Mouse (Mus musculus): ENCODE results near the gene Fscn1. TPM values are rescaled to one million over a fixed set of nuclear protein-coding genes. Genes with fewer than 3 reads are reported as not detected.

Gene Fscn1
- polyA plus RNA-seq, 1 experiment from 2014 or later: 521 TPM

GRCm38 (mm10) chr5:142988520-142988919 is 28.4 kb downstream of the Fscn1 start:
- H3K9ac ChIP-seq (replicated peaks): no peak overlapping the region
- WGBS: 67% methylated on average over 5 of the region's 5 CpGs
- H3K27me3 ChIP-seq: no peaks in the 10 kb centered on the region
- no peak overlapping the region for H3K27ac ChIP-seq (replicated peaks)
- no peak overlapping the region for H3K4me2 ChIP-seq (replicated peaks)
- H3K4me3 ChIP-seq: no peak overlapping the region
- H3K36me3 ChIP-seq: 0 out of 2 replicates have a peak, but pooled peaks cover 10% of the 10 kb centered on the region
- H3K4me1 ChIP-seq: no peaks in the 10 kb centered on the region
- no peak for ATAC-seq (replicated peaks)
- no peaks in the 10 kb centered on the region for H3K9me3 ChIP-seq

GRCm38 (mm10) chr5:142989167-142989566 is 29.0 kb downstream of the Fscn1 start:
- no peaks in the 10 kb centered on the region for H3K9me3 ChIP-seq
- no peak overlapping the region for H3K9ac ChIP-seq (replicated peaks)
- H3K4me3 ChIP-seq: no peak overlapping the region
- H3K36me3 ChIP-seq: 0 out of 2 replicates have a peak, but pooled peaks cover 11% of the 10 kb centered on the region
- ATAC-seq (replicated peaks): no peak
- no peak overlapping the region for H3K27ac ChIP-seq (replicated peaks)
- no peak overlapping the region for H3K4me2 ChIP-seq (replicated peaks)
- H3K27me3 ChIP-seq: no peaks in the 10 kb centered on the region
- no peaks in the 10 kb centered on the region for H3K4me1 ChIP-seq
- 95% methylated on average over 3 of the region's 3 CpGs for WGBS

- Histone ChIP-seq H3K4me2 (replicated peaks) (no peak overlapping the region), H3K27me3 (no peaks in the 10 kb centered on the region), H3K9me3 (no peaks in the 10 kb centered on the region), H3K4me1 (no peaks in the 10 kb centered on the region), H3K4me3 (no peak overlapping the region), H3K36me3 (0 out of 2 replicates have a peak, but pooled peaks cover 11% of the 10 kb centered on the region), H3K9ac (replicated peaks) (no peak overlapping the region), H3K27ac (replicated peaks) (no peak overlapping the region)
- ATAC-seq (replicated peaks): no peak
- 92% methylated on average over 2 of the region's 2 CpGs for WGBS
Observed at GRCm38 (mm10) chr5:142994746-142995145, 34.6 kb downstream of the Fscn1 start.

GRCm38 (mm10) chr5:142997526-142997925 is 37.4 kb downstream of the Fscn1 start:
- no peak for ATAC-seq (replicated peaks)
- 86% methylated on average over 9 of the region's 9 CpGs for WGBS
- Histone ChIP-seq H3K4me3 (no peak overlapping the region), H3K4me1 (peaks cover 6% of the 10 kb centered on the region; the same call in 1 of the 2 replicates), H3K9ac (replicated peaks) (no peak overlapping the region), H3K36me3 (peaks cover 6% of the 10 kb centered on the region; the same call in 1 of the 2 replicates), H3K27ac (replicated peaks) (no peak overlapping the region), H3K4me2 (replicated peaks) (no peak overlapping the region), H3K27me3 (no peaks in the 10 kb centered on the region), H3K9me3 (no peaks in the 10 kb centered on the region)

- peaks cover 6% of the 10 kb centered on the region; the same call in 1 of the 2 replicates for H3K4me1 ChIP-seq
- H3K9ac ChIP-seq (replicated peaks): no peak overlapping the region
- H3K4me2 ChIP-seq (replicated peaks): no peak overlapping the region
- 72% methylated on average over 2 of the region's 2 CpGs for WGBS
- no peaks in the 10 kb centered on the region for H3K27me3 ChIP-seq
- no peak for ATAC-seq (replicated peaks)
- peaks cover 4% of the 10 kb centered on the region; the same call in 1 of the 2 replicates for H3K36me3 ChIP-seq
- H3K4me3 ChIP-seq: no peak overlapping the region
- H3K27ac ChIP-seq (replicated peaks): no peak overlapping the region
- H3K9me3 ChIP-seq: no peaks in the 10 kb centered on the region
Observed at GRCm38 (mm10) chr5:142998171-142998570, 38.0 kb downstream of the Fscn1 start.

- ATAC-seq (replicated peaks): no peak
- H3K4me1 ChIP-seq: peaks cover 6% of the 10 kb centered on the region; the same call in 1 of the 2 replicates
- H3K4me2 ChIP-seq (replicated peaks): no peak overlapping the region
- H3K36me3 ChIP-seq: peaks cover 2% of the 10 kb centered on the region; the same call in 1 of the 2 replicates
- H3K27me3 ChIP-seq: no peaks in the 10 kb centered on the region
- H3K4me3 ChIP-seq: no peak overlapping the region
- peak overlapping the region; percentile 31; the same call in 1 of the 2 replicates for H3K27ac ChIP-seq (replicated peaks)
- H3K9me3 ChIP-seq: no peaks in the 10 kb centered on the region
- WGBS: 58% methylated on average over 4 of the region's 4 CpGs
- no peak overlapping the region for H3K9ac ChIP-seq (replicated peaks)
Observed at GRCm38 (mm10) chr5:143000091-143000490, 39.9 kb downstream of the Fscn1 start.

GRCm38 (mm10) chr5:143000654-143001500 is 40.7 kb downstream of the Fscn1 start:
- Histone ChIP-seq H3K9me3 (no peaks in the 10 kb centered on the region), H3K27me3 (no peaks in the 10 kb centered on the region), H3K36me3 (peaks cover 2% of the 10 kb centered on the region; the same call in 1 of the 2 replicates), H3K9ac (replicated peaks) (no peak overlapping the region), H3K27ac (replicated peaks) (peak overlapping the region; percentile 31), H3K4me3 (no peak overlapping the region), H3K4me2 (replicated peaks) (no peak overlapping the region), H3K4me1 (peaks cover 6% of the 10 kb centered on the region; the same call in 1 of the 2 replicates)
- 70% methylated on average over 9 of the region's 9 CpGs for WGBS
- no peak for ATAC-seq (replicated peaks)

- peak overlapping the region; percentile 37; the same call in 1 of the 2 replicates for H3K27ac ChIP-seq (replicated peaks)
Observed at GRCm38 (mm10) chr5:143009383-143009782, 49.2 kb downstream of the Fscn1 start.

GRCm38 (mm10) chr5:143017401-143017800 is 57.3 kb downstream of the Fscn1 start:
- Histone ChIP-seq H3K4me3 (no peak overlapping the region), H3K9ac (replicated peaks) (no peak overlapping the region), H3K36me3 (peaks cover 24% of the 10 kb centered on the region), H3K27me3 (no peaks in the 10 kb centered on the region), H3K27ac (replicated peaks) (no peak overlapping the region), H3K4me2 (replicated peaks) (no peak overlapping the region), H3K4me1 (no peaks in the 10 kb centered on the region), H3K9me3 (no peaks in the 10 kb centered on the region)
- no peak for ATAC-seq (replicated peaks)
- WGBS: 96% methylated on average over 5 of the region's 5 CpGs

More at GRCm38 (mm10) chr5:143009383-143009782, 49.2 kb downstream of the Fscn1 start:
- Histone ChIP-seq H3K36me3 (peaks cover 23% of the 10 kb centered on the region), H3K9me3 (no peaks in the 10 kb centered on the region), H3K9ac (replicated peaks) (no peak overlapping the region), H3K27me3 (no peaks in the 10 kb centered on the region), H3K4me3 (no peak overlapping the region), H3K4me1 (0 out of 2 replicates have a peak, but pooled peaks cover 2% of the 10 kb centered on the region), H3K4me2 (replicated peaks) (no peak overlapping the region)
- 57% methylated on average over 11 of the region's 11 CpGs for WGBS
- no peak for ATAC-seq (replicated peaks)

Other genes starting within 250 kb of the Fscn1 start
- gene Tnrc18, start 142.7 kb upstream of the Fscn1 start, polyA plus RNA-seq (2015; fragmentation: Nextera tagmentation; extraction: Ambion mirVana): 45.9 and 48.3 TPM in 2 replicates
- gene Fbxl18, start 64.9 kb upstream of the Fscn1 start, polyA plus RNA-seq (2015; fragmentation: Nextera tagmentation; extraction: Ambion mirVana): 32.6 and 34.2 TPM in 2 replicates
- 16,767 and 16,970 TPM in 2 replicates for gene Actb, start 53.6 kb upstream of the Fscn1 start, polyA plus RNA-seq (2015; fragmentation: Nextera tagmentation; extraction: Ambion mirVana)
- gene Rnf216, start 152.7 kb downstream of the Fscn1 start, polyA plus RNA-seq (2015; fragmentation: Nextera tagmentation; extraction: Ambion mirVana): 36.2 and 37.3 TPM in 2 replicates
- not detected in 2 replicates for gene Olfr718-ps1, start 187.2 kb downstream of the Fscn1 start, polyA plus RNA-seq (2015; fragmentation: Nextera tagmentation; extraction: Ambion mirVana)
- 16.2 and 17.5 TPM in 2 replicates for gene Rbak, start 220.4 kb downstream of the Fscn1 start, polyA plus RNA-seq (2015; fragmentation: Nextera tagmentation; extraction: Ambion mirVana)
- gene Spdye4b, start 220.7 kb downstream of the Fscn1 start, polyA plus RNA-seq (2015; fragmentation: Nextera tagmentation; extraction: Ambion mirVana): not detected in 2 replicates

Data from forebrain, embryonic 15.5 days (tissue).